Mouse (Mus musculus): ENCODE results near the gene Olfr1154.

Olfr1154 gene

GRCm38 (mm10) chr2:87905066-87905465 lies at the start of gene Olfr1154:
TSS of gene Olfr1154 (minus strand) at chr2:87905166.
- DNase-seq, result no peak

- DNase-seq, result no peak
These were observed 48.0 kb upstream of the Olfr1154 start, which contains the start of gene Olfr1156 for GRCm38 (mm10) chr2:87953000-87953399. TSS of gene Olfr1156 (minus strand) at chr2:87953100.

GRCm38 (mm10) chr2:87945037-87945436 lies 40.1 kb upstream of the Olfr1154 start, which contains the start of gene Olfr1155:
TSS of gene Olfr1155 (minus strand) at chr2:87945137.
- DNase-seq, result no peak

GRCm38 (mm10) chr2:87894662-87895061 lies 10.3 kb downstream of the Olfr1154 start, which contains the start of gene Olfr1153:
TSS of gene Olfr1153 (plus strand) at chr2:87894962.
- no peak for DNase-seq

GRCm38 (mm10) chr2:87866192-87866591 lies 38.8 kb downstream of the Olfr1154 start, which contains the start of gene Olfr1152:
TSS of gene Olfr1152 (plus strand) at chr2:87866492.
- no peak for DNase-seq

GRCm38 (mm10) chr2:87855562-87855961 lies 49.4 kb downstream of the Olfr1154 start, which contains the start of gene Olfr1151:
TSS of gene Olfr1151 (plus strand) at chr2:87855862.
- no peak for DNase-seq

Measured in spleen, adult 18-20 months (tissue).